Mouse (Mus musculus) thymus, postnatal 4 days (tissue): ENCODE results near the gene Unc50.

ENCODE experiments used
- DNase-seq: peaks from one replicate; pipeline ENCODE4 v3.0.0; 2021

The Unc50 gene

DNA sequence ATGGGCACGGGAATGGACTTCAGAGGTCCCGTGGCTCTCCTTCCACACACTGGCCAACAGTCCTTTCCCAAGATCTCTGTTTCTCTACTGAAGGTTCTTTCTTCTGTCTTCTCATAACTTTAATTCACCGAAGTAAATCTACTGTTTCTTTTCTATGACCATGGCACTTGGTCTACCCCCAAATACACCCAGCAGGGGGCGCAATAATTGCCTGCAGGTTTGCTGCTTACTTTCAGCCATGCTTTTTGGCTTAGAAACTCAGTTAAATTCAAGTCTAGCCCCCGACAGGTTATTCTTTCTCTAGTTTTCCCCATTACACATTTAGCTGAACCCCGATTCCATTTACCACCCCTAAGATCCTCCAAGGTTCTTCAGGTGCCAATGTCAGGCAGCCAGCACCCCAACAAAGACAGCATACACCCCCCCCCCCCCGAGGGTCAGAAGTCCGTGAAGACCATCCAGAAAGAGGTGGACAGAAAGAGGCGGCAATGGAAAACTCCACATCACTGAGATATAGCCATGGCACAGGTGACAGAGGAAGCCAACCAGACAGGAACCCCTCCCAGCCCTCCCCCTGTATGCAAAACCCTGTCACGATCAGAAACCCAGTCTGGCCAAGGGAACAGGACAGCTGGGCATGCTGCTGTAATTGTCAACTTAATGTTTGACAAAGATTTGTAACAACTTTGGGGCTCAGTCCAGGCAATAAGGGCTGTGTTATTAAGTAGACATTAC is 18.6 kb downstream of the Unc50 start:
- peak; percentile 92 for DNase-seq

DNA sequence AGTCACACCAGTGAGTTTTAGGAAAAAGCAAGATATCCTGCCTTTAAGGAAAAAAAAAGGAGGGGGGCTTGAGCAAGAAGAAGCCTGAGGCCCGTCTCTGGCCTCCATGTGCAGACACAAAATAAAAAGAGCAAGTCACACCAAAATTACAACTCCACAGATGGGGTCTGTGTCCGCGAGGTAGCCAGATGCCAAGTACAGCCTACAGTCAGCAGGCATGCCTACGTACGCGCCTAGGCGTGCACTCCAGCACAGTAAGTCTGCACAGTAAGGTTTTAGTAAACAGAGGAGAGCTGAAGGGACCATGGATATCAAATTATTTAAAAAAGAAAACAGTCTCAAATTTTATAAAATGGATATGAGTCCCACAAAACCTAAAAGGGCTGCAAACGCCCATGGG is 21.3 kb downstream of the Unc50 start:
- DNase-seq = no peak

DNA sequence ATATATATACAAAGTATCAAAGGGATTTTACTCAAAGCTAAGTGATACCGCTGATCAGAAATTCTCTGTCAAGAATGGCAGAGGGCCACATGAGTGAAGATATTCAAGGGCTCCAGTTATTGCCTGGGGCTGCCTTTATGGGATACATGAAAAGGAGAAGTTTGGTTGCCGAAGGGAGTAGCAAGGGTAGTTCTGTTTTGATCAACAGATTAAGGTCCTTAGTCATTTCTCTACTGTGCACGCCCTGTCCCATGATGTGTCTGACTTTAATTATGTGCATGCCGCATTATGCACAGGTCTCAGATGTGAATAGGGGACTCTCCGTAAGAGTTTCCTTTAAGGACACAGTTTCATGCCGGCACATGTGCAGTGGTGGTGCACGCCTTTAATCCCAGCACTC is 27.6 kb downstream of the Unc50 start:
- no peak for DNase-seq

DNA sequence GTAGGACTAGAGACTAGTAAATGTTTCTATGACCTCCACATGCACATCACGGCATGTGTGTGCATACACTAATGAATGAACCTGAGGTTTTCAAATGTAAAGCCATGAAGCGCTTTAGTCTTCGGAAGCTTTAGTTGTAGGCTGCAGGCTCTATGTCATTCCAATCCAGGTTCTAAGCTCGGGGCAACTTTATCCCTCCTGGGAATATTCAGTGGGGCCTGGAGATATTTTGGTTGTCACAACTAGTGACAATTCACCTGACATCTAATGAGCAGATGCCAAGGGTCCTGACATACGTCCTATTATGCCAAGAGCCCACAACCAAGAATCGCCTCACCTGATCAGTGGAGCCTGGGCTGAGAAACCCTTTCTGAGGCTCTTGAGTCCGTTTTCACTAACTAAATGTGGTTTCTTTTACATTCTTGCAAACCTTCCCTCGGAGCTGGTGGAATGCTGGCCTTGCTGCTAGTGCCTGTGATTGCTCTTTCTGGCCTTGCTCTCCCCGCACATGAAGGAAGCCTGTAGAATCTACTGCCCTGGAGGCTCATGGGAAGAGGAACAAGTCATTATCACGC is 35.0 kb downstream of the Unc50 start:
- DNase-seq = no peak

DNA sequence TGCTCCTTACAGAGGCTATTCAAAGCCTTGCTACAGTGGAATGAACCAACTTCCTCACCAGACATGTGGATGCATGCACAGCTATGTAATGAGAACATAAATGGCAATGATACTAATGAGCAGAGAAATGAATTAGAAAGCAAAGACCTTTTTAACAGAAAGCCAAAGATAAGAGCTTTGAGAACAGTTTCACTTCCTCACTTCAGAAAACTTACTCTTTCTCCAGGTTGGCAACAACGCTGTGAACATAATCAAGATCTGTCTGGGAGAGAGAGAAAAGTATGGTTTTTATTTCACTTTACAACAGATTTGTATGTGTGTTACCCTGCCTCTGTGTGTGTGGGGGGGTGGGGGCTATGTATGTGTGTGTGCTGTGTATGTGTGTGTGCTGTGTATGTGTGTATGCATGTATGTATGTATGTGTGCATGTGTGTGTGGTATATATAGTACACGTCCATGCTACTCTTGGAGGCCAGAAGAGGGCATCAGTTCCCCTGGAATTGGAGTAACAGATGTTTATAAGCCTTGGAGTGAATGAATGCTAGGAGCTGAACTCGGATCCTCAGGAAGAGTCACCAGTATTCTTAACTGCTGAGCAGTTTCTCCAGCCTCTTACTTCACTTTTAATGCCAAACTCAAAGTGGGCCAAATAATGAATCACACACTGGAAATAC is 36.5 kb downstream of the Unc50 start:
- DNase-seq = no peak

DNA sequence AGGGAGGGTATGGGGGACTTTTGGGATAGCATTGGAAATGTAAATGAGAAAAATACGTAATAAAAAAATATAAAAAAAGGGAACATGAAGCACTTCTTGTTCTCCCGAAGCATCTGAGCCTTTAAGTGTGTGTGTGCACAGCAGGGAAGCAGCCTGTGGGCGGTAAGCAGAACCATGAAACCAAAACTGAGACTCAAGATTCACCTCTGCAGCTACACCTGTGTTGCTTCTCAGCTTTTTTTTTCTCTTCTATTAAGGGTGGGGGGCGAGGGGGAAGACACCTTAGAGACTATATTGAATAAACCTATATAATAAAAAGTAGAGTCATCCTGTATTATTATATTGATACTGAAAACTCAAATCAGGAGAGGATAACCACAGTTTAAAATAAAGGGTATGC is 37.9 kb downstream of the Unc50 start:
- DNase-seq = no peak

DNA sequence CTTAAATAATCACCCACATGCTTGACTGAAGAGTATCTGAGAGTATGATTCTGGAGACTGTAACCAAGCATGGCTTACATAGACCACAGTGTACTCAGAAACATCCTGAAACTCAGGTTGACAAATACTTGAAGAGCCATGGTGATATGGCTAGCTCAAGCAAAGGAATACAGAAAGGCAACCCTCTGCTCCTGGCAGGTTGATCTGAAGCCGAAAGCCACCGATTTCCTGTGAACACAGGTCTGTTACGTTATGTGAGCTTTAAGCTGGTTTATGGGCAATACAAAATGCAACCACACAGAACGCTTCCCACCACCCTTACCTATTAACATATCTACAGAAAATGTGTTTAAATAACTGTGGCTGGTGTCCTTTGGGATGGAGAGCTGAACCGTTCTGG is 39.1 kb downstream of the Unc50 start:
- DNase-seq = no peak

DNA sequence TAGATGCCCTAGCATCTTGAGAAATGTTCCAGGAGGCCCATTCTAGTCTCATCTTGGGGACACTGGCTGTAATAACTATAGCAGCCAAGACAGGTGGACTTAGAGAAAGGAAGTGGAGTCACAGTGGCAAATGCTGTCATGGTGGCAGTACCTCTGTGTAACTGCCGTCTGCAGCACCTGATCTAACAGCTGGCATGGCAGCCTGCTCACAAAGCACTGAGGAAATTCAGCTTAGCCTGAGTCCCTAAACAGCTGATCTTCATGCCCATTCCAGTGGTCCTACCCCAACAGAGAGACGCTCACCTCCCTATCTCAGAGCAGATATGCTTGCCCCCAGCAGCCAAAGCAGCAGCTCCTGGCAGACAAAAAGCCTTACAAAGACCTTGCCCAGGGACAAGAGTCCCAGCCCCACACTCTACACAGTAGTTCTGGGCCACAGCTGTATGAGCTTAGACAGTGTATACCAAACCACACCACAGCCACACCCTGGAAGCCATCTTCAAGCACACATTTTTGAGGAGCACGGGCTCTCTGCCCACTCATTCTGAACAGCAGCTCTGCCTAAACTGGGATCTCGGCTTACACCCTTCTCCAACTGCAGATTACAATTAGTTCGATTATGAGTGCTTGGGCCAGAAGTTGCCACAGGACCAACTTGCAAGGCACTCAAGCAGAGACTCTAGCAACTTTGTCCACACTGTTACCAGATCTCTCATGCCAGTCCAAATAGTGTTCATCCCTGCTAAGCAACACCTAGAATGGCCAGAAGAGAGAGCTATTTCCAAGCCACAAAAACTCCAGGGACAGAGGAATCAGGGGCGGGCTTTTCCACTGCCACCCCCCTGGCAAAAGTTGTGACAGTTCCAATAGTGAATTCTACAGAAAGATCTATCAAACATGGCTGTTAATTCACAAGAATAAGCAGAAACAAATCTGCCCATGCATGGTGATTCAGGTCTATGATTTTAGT is 41.5 kb downstream of the Unc50 start:
- peak; percentile 52 for DNase-seq

DNA sequence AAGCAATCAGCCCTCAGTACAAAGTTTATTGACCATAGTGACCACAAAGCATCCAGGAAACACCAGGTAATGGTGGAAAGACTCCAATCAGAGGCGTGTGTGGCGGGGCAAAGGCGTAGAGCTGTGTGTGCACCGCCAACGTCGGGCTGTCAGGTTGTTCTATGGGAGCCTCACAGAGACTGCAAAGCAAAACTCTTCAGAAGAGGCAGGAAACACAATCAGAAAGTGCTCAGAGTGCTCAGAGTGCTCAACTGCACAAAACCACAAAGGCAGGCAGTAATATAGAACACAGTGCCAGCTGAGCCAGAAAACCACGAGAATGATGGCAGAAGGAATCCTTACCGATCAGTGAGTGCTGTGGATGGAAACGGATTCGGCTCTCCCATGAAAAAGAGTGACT is 43.3 kb downstream of the Unc50 start:
- DNase-seq = peak; percentile 72

DNA sequence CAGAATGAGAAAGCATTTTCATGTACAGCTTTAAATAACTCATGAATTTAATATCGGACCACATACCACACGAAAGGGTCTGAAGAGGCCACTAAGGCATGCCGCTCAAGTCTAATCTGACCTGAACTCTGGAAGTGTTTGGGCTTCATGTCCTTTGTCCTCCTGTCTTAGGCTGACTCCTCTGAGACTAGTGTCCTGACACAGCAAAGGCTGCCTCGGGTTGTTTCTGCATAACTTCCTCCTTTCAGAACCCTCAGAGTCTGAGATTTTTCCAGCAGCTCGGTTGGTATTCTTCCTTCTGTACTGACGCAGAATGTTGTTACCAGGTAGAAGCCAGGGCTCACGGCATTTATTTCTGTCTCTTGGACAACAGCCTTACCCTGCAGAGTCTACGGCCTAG is 44.1 kb downstream of the Unc50 start:
- DNase-seq = peak; percentile 51

DNA sequence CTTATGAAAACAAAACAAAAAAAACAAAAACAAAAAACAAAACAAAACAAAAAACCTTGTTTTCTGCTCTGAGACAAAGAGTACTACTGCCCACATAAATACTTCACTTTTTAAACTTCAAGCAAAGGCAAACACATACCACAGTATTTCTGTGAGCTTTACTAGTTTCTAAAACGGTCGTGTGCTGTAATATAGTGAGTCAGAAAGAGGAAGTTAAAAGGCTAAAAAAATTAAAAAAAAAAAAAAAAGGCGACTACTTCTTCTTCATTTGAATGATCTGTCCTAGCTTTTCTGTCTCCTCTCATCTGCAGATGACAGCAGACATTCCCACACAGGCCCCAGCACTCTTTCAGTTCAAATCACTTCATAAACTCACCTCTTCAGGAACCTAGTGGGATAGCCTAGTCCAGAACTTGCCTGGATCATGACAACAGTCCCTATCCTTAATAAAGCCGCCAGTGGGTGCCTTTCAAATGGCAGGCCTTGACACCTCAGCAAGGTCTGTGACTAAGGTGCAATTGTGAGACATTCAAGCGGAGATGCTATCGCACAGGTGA is 44.8 kb downstream of the Unc50 start:
- no peak for DNase-seq

DNA sequence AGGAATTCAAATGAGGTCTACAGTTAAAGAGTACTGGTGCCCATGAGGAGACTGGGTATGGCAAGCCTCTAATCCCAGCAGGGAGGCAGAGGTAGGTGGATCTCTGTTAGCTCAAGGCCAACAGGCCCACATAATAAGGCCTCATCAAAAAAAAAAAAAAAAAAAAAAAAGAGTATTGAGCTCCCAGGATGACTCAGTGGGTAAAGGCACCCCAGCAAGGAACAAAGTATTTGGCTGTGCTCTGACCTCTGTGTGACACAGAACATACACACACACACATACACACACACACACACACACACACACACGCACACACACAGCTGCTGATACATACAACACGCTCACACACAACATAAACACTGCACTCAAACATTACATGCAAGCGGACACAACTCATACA is 45.4 kb downstream of the Unc50 start:
- DNase-seq = no peak

DNA sequence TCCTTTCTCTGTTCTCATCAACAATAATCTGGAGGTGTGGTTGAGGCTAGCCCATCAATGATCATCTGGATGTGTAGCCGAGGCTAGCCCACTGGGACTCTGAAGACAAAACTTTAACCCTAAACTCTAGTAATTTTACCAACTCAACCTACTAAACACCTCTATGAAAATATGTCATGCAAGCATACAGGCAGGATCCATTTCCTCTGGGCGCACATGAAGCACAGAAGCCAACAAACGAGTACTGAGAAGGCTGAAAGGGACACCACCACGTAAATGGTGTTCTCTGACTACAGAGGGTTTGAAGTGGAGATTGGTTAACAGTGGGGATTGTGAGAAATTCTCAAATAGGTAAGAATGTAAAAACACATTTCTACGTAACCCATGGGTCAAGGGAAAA is 47.3 kb downstream of the Unc50 start:
- DNase-seq = no peak

DNA sequence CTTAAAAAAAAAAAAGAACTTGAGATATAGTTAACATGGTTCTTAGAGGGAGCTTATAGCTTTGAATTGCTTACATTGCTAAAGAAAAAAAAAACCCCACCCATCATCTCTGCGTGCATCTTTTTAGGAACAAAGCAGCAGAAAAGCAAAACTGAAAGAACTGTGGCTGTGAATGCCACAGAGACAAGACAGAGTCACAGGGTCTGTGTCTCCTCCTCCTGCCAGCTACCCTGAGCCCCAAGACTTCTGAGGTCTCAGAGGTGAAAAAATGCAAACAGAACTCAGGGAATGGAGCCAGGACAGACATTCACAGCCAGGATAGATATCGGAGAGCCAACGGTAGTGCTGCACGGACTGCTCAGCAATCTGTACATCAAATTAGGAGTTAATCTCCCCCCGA is 48.0 kb downstream of the Unc50 start:
- DNase-seq = peak; percentile 38

DNA sequence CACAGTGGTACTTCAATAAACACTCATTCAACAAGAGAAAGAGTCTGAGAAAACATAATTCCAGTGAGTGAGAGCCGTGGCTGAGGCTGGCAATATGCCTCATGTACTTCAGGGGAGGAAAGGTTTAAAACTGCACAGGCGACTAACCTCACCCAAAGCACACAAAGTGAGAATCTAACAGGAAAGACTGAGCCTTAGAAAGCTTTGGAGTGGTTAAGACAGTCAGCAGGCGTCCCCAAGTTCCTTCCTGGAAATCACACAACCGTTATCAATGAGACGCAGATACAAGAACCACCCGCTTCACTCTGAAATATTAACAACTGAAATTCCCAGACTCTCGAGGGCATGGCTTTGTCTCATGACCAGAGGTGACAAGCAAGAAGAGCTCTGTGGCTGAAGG is 48.5 kb downstream of the Unc50 start:
- DNase-seq = peak; percentile 26

DNA sequence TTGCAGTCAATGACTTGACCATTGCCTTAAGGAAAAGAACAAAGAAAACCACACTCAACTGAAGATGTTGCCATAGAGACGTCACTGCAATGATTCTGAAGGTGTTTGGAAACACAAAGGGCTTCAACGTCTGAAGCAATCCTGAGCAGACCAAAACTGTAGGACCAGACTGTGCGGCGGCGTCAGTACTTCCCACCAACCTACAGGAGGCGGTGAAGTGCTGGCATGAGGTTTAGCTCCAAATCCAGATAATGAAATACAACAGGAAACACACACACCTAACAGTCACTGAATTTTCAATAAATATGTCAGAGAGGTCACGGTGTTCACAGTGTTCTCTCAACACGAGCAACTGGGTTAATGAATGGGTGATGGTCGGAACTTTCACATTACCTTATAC is 49.1 kb downstream of the Unc50 start:
- DNase-seq = peak; percentile 83

DNA sequence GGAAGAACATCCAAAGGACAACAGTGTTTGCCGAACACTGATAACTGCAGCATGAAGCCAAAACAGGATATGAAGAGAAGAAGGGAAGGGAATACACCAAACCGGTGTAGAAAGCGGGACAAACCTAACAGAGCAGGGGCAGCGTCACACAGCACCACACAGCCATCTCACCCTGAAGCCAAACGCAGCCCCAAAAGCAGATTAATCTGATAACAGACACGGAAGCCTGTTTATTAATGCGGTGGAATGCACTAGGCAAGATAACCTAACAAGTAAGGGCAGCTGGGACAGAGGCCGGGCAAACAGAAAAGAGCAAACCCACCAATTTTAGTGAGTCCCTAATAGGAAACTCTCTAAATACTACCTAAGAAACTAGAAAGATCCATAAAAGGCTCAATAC is 49.8 kb downstream of the Unc50 start:
- DNase-seq = no peak

DNA sequence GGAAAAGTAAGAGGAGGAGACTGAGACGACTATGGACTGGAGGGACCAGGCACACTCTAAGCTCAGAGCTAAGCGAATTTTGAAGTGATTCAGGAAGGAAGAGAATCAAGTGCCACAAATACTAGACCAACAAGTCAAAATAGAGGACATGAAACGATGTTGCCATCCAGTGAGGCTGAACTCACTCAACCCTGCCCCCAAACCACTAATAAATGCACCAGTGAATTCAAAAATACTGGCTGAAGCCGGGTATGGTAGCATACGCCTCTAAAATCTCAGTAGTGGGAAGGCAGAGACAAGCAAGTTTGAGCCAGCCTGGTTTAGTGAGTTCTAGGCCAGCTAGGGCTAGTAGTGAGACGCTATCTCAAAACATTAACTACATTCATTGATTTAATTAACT is 50.8 kb downstream of the Unc50 start:
- DNase-seq = no peak

DNA sequence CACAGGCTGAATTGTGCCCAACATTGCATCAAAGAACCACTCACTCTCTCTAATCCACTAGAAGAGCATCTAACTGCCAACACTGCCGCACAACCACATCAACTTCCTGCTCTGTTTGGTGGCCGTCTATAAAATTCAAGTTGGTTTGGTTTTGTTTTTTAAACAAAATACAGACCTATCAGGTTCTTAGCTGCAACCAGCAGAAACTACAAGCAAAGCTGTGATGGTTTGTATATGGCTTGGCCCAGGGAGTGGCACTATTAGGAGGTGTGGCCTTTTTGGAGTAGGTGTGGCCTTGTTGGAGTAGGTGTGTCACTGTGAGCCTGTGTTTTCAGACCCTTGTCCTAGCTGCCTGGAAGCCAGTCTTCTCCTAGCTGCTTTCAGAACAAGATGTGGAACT is 51.4 kb downstream of the Unc50 start:
- peak; percentile 37 for DNase-seq

DNA sequence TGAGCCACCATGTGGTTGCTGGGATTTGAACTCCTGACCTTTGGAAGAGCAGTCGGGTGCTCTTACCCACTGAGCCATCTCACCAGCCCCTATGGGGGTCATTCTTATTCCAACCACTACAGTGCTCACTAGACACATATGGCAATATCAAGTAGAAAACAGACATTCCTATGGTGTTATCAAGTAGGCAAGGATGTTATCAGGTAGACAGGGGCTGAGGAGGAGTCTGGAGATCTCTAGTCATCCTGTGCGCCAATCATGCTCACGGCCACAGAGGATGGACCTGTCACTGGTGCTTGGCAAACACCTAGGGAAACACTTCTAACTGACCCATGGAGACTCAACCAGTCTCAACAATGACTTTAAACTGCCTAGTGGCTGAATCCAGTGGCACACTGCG is 54.7 kb downstream of the Unc50 start:
- no peak for DNase-seq

DNA sequence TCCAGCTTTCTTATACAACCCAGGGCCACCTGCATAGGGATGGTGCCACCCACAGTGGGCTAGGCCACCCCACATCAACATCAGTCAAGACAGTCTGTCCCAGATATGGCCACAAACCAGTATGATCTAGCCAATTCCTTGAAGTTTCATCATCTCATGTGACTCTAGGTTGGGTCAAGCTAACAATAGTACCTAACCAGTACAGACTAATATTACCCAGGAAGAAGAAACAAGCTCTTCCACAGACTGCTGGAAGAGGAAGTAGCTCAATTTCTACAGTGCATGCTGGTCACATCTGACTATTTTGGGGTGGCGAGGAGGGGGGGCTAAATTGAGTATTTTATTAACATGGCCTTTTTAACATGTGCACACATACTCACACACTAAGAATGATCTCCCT is 56.5 kb downstream of the Unc50 start:
- no peak for DNase-seq

DNA sequence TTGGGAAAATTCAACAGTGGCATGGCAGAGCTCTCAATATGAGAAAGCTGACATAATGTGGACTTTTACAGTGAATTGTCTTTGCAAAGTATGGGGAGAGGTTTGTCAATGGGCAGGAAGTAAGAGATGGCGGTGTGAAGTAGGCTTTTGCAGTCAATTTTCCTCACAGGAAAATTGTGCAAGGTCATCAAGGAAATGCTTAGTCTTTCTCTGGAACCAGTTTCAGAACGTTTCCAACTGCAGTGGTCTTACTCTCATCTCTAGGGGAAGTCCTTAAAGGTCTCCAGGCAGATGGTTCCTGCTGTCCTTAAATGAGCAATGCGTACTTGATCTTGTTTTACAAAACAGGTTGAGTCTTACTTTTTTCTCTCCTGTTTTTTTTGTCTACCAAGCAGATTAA is 57.1 kb downstream of the Unc50 start:
- no peak for DNase-seq

DNA sequence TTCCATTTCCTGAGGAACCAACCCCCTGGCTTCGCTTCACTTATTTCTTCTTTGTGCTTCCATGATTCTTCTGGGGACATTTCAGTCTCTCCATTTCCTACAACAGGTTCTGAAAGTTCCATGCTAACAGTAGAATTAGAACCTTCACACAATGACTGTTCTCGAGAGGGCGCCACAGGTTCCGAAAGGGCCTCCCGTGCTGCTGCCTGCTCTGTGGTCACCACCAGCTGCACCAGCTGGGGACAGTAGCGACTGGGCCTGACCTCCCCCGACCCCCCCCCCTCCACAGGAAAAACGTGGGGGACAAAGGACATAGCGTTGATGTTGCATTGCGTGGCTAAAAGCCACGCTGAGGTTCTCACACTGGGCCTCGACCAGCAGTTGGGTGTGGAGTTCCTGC is 58.6 kb downstream of the Unc50 start:
- DNase-seq = no peak
